Mouse (Mus musculus): ENCODE measurements around the gene Spint2. TPM values are rescaled to one million over a fixed set of nuclear protein-coding genes. Genes with fewer than 3 reads are reported as not detected.
A peak's percentile ranks its signal among the peaks of the same experiment; 100 is the strongest.

The Spint2 gene
- polyA plus RNA-seq, 1 experiment, result 0.57 TPM

GRCm38 (mm10) chr7:29314844-29315628 lies 33.3 kb upstream of the Spint2 start:
- TF ChIP-seq GATA1 (IDR thresholded peaks at IDR 0.05; ENCODE audit: low read length) (no peak), TAL1 (IDR thresholded peaks at IDR 0.05; ENCODE audit: low read length) (no peak)
- Histone ChIP-seq H3K4me1 (ENCODE audit: control insufficient read depth) (peaks cover 59% of the 10 kb centered on the region), H3K9me3 (ENCODE audit: control insufficient read depth, low read length) (no peaks in the 10 kb centered on the region)

GRCm38 (mm10) chr7:29313572-29314261 lies 32.0 kb upstream of the Spint2 start:
- Histone ChIP-seq H3K4me3 (replicated peaks) (no peak overlapping the region), H3K36me3 (ENCODE audit: control insufficient read depth) (no peaks in the 10 kb centered on the region)
- TF ChIP-seq TAL1 (IDR thresholded peaks at IDR 0.05; ENCODE audit: low read length) (no peak), GATA1 (IDR thresholded peaks at IDR 0.05; ENCODE audit: low read length) (no peak)

More at GRCm38 (mm10) chr7:29314844-29315628, 33.3 kb upstream of the Spint2 start:
- H3K36me3 ChIP-seq (ENCODE audit: control insufficient read depth), result no peaks in the 10 kb centered on the region
- H3K4me3 ChIP-seq (replicated peaks), result no peak overlapping the region
- peaks cover 3% of the 10 kb centered on the region; the same call in 1 of the 2 replicates for H3K27me3 ChIP-seq (ENCODE audit: control insufficient read depth)

GRCm38 (mm10) chr7:29313051-29313450 lies 31.3 kb upstream of the Spint2 start:
- Histone ChIP-seq H3K9me3 (ENCODE audit: control insufficient read depth, low read length) (no peaks in the 10 kb centered on the region), H3K4me1 (ENCODE audit: control insufficient read depth) (peaks cover 58% of the 10 kb centered on the region), H3K4me3 (replicated peaks) (no peak overlapping the region), H3K27me3 (ENCODE audit: control insufficient read depth) (peaks cover 20% of the 10 kb centered on the region), H3K36me3 (ENCODE audit: control insufficient read depth) (no peaks in the 10 kb centered on the region)
- TF ChIP-seq TAL1 (IDR thresholded peaks at IDR 0.05; ENCODE audit: low read length), result no peak
- TF ChIP-seq GATA1 (IDR thresholded peaks at IDR 0.05; ENCODE audit: low read length), result no peak

More at GRCm38 (mm10) chr7:29313572-29314261, 32.0 kb upstream of the Spint2 start:
- Histone ChIP-seq H3K9me3 (ENCODE audit: control insufficient read depth, low read length) (no peaks in the 10 kb centered on the region), H3K27me3 (ENCODE audit: control insufficient read depth) (peaks cover 13% of the 10 kb centered on the region), H3K4me1 (ENCODE audit: control insufficient read depth) (peaks cover 58% of the 10 kb centered on the region)

- Histone ChIP-seq H3K4me1 (ENCODE audit: control insufficient read depth) (peaks cover 57% of the 10 kb centered on the region), H3K4me3 (replicated peaks) (peak overlapping the region; percentile 65), H3K36me3 (ENCODE audit: control insufficient read depth) (no peaks in the 10 kb centered on the region), H3K27me3 (ENCODE audit: control insufficient read depth) (peaks cover 47% of the 10 kb centered on the region), H3K9me3 (ENCODE audit: control insufficient read depth, low read length) (no peaks in the 10 kb centered on the region; the same call in 1 of the 2 replicates)
- no peak for TF ChIP-seq TAL1 (IDR thresholded peaks at IDR 0.05; ENCODE audit: low read length)
- no peak for TF ChIP-seq GATA1 (IDR thresholded peaks at IDR 0.05; ENCODE audit: low read length)
Observed at GRCm38 (mm10) chr7:29309749-29310148, 28.0 kb upstream of the Spint2 start.

GRCm38 (mm10) chr7:29309221-29309721 lies 27.6 kb upstream of the Spint2 start:
- Histone ChIP-seq H3K36me3 (ENCODE audit: control insufficient read depth) (no peaks in the 10 kb centered on the region), H3K9me3 (ENCODE audit: control insufficient read depth, low read length) (peaks cover 2% of the 10 kb centered on the region; the same call in 1 of the 2 replicates), H3K27me3 (ENCODE audit: control insufficient read depth) (peaks cover 52% of the 10 kb centered on the region), H3K4me1 (ENCODE audit: control insufficient read depth) (peaks cover 61% of the 10 kb centered on the region), H3K4me3 (replicated peaks) (peak overlapping the region; percentile 65)
- no peak for TF ChIP-seq TAL1 (IDR thresholded peaks at IDR 0.05; ENCODE audit: low read length)
- TF ChIP-seq GATA1 (IDR thresholded peaks at IDR 0.05; ENCODE audit: low read length), result no peak

- no peaks in the 10 kb centered on the region for H3K36me3 ChIP-seq (ENCODE audit: control insufficient read depth)
- H3K27me3 ChIP-seq (ENCODE audit: control insufficient read depth), result peaks cover 69% of the 10 kb centered on the region
- peaks cover 61% of the 10 kb centered on the region for H3K4me1 ChIP-seq (ENCODE audit: control insufficient read depth)
- TF ChIP-seq TAL1 (IDR thresholded peaks at IDR 0.05; ENCODE audit: low read length), result no peak
- no peak for TF ChIP-seq GATA1 (IDR thresholded peaks at IDR 0.05; ENCODE audit: low read length)
- peaks cover 11% of the 10 kb centered on the region; the same call in 1 of the 2 replicates for H3K9me3 ChIP-seq (ENCODE audit: control insufficient read depth, low read length)
- peak overlapping the region; percentile 69 for H3K4me3 ChIP-seq (replicated peaks)
Observed at GRCm38 (mm10) chr7:29307350-29308104, 25.8 kb upstream of the Spint2 start.

GRCm38 (mm10) chr7:29306619-29307018 lies 24.9 kb upstream of the Spint2 start:
- Histone ChIP-seq H3K4me3 (replicated peaks) (no peak overlapping the region), H3K9me3 (ENCODE audit: control insufficient read depth, low read length) (peaks cover 11% of the 10 kb centered on the region; the same call in 1 of the 2 replicates), H3K36me3 (ENCODE audit: control insufficient read depth) (no peaks in the 10 kb centered on the region), H3K4me1 (ENCODE audit: control insufficient read depth) (peaks cover 61% of the 10 kb centered on the region), H3K27me3 (ENCODE audit: control insufficient read depth) (peaks cover 78% of the 10 kb centered on the region)
- TF ChIP-seq TAL1 (IDR thresholded peaks at IDR 0.05; ENCODE audit: low read length) (no peak), GATA1 (IDR thresholded peaks at IDR 0.05; ENCODE audit: low read length) (no peak)

GRCm38 (mm10) chr7:29306108-29306507 lies 24.4 kb upstream of the Spint2 start:
- Histone ChIP-seq H3K27me3 (ENCODE audit: control insufficient read depth) (peaks cover 76% of the 10 kb centered on the region), H3K4me3 (replicated peaks) (no peak overlapping the region), H3K4me1 (ENCODE audit: control insufficient read depth) (peaks cover 58% of the 10 kb centered on the region), H3K36me3 (ENCODE audit: control insufficient read depth) (no peaks in the 10 kb centered on the region), H3K9me3 (ENCODE audit: control insufficient read depth, low read length) (peaks cover 11% of the 10 kb centered on the region; the same call in 1 of the 2 replicates)
- TF ChIP-seq GATA1 (IDR thresholded peaks at IDR 0.05; ENCODE audit: low read length), result no peak
- no peak for TF ChIP-seq TAL1 (IDR thresholded peaks at IDR 0.05; ENCODE audit: low read length)

Measured in erythroblast, embryonic 14.5 days (primary cell).